Mouse (Mus musculus) gonadal fat pad, adult 2 months (tissue): ENCODE results near the gene Cyba. TPM values are rescaled to one million over a fixed set of nuclear protein-coding genes. Genes with fewer than 3 reads are reported as not detected.

Experiments used
- DNase-seq: peaks from one replicate; pipeline ENCODE4 v3.0.0-alpha.2; 2012; ENCODE audit warnings: low read depth
- polyA plus RNA-seq: library from polyadenylated mRNA; depleted of rRNA; stranded (reverse); fragments of >200 nt; gene quantifications from 2 replicates; pipeline ENCODE4 v1.2.3, GENCODE M21; 2012; rRNA removed

Gene Cyba
- polyA plus RNA-seq, result 72.6 and 73.9 TPM in 2 replicates

- DNase-seq, result no peak
Observed at GRCm38 (mm10) chr8:122432443-122433268, at the start of gene Cyba. Gene Cyba (minus strand): TSS chr8:122432930.

- DNase-seq, result no peak
Observed at GRCm38 (mm10) chr8:122482448-122482847, 49.7 kb upstream of the Cyba start.

DNA sequence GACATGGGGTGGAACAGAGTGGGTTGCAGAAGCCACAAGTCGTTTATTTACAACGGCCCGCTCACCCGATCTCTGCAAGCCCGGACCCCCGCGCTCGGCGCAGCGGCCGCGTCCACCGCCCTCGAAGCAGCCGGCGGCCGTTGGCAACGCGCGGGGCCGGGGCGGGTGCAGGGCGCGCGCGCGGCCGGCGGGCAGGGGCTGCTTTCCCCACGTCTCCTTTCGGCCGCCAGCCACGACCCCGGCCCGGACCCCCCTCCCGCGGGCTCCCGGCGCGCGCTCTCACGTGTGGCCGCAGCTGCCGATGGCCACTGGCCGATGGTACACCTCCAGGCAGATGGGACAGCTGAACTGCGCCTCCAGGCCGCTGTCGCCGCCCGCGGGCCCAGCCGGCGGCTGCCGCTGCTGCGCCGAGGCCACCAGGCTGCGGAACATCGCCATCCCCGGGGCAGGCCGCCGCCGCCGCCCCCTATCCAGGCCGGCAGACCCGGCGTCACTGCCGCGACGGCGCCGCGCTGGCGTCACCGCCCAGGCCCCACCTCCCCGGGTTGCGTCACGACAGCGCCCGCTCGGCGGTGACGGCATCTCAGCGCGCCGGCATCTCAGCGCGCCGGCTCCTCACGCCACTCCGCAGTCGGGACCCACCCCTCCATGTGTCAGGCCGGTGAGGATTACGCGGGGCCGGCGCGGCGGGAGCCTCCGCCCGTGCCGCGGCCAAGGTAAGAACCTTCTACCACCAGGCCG, 43.0 kb upstream of the Cyba start, which contains the start of the genes Rnf166 and Ctu2:
TSS of gene Rnf166 (minus strand) at position 485 of the 741 bp plus-strand sequence.
TSS of gene Ctu2 (plus strand) at position 564 of the 741 bp plus-strand sequence.
- DNase-seq, result no peak

DNA sequence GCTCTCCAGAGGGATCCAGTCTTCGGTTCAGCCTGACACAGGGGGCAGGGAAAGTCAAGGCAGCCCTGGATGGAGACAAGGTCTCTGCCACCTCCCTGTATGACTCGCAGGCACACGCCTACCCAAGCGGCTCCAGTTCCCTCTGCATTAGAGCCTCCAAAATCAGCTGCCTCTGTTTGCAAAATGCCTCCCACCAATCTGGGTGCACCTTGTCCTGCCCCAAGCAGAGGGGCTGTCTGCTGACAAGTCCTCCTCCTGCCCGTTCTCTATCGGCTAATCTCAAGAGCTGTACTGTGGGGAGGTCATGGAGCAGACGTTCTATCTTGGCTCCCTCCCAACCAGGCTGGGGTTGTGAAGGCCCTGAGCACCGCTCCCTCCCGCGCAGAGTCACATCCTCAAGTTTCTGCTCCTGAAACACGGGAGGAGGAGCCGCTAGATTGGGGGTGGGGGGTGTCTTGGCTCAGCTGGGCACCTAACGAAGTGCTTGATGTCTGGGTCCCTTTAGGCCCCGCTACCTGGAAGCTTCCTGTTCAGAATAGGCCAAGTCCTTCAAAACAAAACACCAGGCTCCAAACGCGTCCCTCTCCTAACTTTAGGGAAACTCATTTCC, 42.3 kb upstream of the Cyba start:
- no peak for DNase-seq

GRCm38 (mm10) chr8:122473911-122474421, 41.2 kb upstream of the Cyba start:
- no peak for DNase-seq

- no peak for DNase-seq
Observed at GRCm38 (mm10) chr8:122470691-122471090, 38.0 kb upstream of the Cyba start.

- DNase-seq, result no peak
Observed at GRCm38 (mm10) chr8:122469965-122470364, 37.2 kb upstream of the Cyba start.

GRCm38 (mm10) chr8:122469407-122469806, 36.7 kb upstream of the Cyba start:
- no peak for DNase-seq

DNA sequence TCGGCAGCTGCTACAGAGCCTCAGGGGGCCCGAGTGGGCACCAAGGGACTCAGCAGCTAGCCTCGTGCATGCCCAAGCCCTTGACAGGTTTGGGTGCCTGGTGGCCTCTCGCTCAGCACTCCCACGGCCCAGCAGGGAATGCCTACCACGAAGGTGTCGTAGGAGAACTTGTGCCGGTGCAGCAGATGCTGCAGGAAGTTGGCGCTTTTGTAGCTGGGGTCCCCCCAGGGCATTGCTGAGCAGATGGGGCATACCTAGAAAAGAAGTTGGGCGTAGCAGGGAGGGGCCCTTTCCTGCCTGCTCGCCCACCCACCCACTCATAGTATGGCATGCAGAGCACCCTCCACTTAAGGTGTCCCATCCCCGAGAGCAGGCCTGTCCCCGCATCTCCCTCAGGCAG, 35.1 kb upstream of the Cyba start:
- DNase-seq, result no peak

DNA sequence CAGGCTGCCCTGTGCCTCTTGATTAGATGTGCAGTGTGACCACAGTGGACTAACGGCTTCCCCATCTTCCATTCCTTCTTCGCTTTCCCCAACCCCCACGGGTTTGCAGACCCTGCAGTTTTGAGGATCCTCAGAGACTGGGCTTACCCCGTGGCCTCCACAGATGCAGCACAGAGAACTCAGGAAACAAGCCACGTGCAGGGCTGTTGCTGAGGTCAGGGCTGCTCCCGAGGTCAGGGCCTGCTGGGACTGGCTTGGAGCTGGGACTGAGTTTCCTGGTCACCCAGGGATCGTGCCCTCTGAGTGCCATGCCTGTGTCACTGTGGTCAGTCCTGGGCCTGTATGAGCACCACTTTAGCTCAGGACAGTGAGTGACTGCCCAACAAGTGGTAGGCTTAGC, 32.3 kb upstream of the Cyba start:
- DNase-seq, result no peak

GRCm38 (mm10) chr8:122463651-122464640, 31.2 kb upstream of the Cyba start:
- DNase-seq, result no peak

- no peak for DNase-seq
Observed at GRCm38 (mm10) chr8:122462510-122462909, 29.8 kb upstream of the Cyba start.

DNA sequence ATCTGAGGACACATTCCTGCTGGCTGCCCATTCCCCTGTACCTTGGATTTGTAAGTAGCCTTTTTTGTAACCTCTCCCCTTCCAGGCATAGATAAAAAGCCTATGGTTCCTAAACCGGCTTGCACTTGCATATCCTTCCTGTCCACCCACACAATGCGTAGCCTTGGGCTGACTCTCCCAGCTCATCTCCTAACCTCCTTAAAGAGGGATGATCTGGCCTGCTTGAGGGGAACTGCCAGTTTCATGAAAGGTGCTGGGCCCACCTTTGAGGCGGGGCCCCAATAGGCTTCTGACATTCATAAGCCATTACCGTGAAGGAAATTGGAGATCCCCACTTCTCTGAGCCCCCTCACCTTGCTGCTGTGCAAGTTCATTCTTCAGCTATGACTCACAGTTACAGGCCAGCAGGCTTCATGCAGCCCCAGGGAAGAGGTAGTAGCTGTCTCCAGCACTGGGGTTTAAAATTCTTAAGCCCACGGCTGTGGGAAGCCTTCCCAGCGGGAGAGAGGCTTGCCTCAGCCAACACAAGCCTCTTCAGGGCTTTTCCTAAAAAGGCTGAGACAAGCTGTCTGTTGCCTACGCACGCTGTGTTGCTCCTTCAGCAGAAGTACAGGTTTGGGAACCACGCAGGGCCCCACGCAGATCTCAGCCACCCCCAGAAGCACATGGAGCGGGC, 28.9 kb upstream of the Cyba start:
- DNase-seq, result peak; percentile 95

DNA sequence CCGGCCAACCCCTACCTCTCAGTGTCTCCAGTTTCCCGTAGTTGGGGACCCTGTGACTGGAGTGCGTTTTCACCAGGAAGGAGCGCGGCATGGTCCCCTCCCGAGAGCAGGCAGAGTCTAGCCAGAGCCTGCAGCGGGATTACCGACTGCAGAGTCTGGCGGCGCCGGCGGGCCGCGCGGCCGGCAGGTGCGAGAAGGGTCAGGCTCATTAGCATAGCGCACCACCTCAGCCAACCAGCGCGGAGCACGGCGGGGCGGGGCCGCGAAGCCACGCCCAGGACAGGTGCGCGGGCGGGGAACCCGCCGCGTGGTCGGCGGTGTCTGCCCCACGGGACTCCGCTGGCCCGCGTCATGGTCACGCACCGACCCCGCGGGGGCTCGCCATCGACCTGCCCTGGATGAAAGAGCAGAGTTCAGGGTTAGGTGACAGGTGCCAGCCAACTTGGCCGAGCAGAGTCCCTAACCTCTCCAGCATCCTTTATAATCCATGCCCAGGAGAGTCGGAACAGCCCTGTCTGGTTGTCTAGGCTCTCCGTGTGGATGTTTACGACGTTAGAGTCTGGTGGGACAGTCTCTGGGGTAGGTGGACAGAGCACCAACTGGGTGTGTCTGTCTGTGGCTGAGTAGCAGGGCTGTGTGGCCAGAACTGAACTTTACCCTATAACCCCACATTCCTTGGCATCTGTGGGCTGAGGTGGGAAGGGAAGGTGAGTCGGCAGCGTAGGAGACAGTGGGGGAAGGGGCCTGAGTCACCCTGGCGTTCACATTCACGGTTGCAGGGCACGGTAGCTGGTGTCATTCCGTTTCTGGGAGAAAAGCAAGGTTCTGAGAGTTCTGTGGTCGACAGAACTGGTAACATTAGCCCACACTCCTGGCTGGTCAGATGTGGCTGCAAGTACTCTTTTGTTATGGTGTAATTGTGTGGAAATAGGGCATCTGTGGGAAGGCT, 28.1 kb upstream of the Cyba start, which contains the start of gene Snai3:
TSS of gene Snai3 (minus strand) at position 210 of the 949 bp plus-strand sequence.
- no peak for DNase-seq

- DNase-seq, result no peak
Observed at GRCm38 (mm10) chr8:122459990-122460389, 27.3 kb upstream of the Cyba start.

DNA sequence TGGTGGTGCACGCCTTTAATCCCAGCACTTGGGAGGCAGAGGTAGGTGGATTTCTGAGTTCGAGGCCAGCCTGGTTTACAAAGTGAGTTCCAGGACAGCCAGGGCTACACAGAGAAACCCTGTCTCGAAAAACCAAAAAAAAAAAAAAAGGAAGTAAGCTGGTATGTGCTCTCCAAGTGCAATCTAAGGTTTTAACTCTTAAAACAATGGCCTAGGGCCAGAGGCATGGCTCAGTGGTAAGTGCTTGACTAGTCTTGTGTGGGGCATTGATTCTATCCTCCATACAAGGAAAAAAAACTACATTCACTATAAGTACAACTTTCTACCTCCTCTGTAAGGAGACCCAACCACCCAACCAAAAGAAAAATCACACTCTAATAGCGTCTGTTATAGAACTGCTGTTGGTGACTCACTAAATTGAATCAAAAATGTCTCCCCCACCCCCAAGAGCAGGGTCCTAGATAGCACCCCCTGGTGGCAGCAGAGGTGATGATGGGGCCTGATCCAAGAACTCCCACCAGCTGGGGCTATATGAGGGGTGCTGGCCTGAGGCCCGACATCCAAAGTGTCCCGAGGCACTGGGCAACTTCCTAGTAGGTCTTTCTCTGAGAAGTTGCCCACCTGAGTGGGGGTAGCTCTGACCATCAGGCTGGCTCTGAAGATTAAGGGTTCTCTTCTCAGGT, 26.6 kb upstream of the Cyba start:
- DNase-seq, result no peak

GRCm38 (mm10) chr8:122457171-122457570, 24.4 kb upstream of the Cyba start:
- no peak for DNase-seq

- no peak for DNase-seq
Observed at GRCm38 (mm10) chr8:122454409-122454808, 21.7 kb upstream of the Cyba start.
